Mouse (Mus musculus) liver, embryonic 13.5 days (tissue): ENCODE data around the gene Cdh3. TPM values are rescaled to one million over a fixed set of nuclear protein-coding genes. Genes with fewer than 3 reads are reported as not detected.

ENCODE experiments used
- ATAC-seq: fragments of 200-750 bp; cut with Nextera tagmentation; 2 replicates; pipeline ENCODE4 v1.8.0; 2017; ENCODE audit warnings: low read depth, mild to moderate bottlenecking, moderate number of reproducible peaks, moderate library complexity
- DNase-seq: peaks from one replicate; pipeline ENCODE4 v3.0.0; 2022
- H3K27ac ChIP-seq: fragments of 300-500 bp; sonication (generic); 2 replicates; pipeline ENCODE4 v1.5.1; 2015; ENCODE audit warnings: moderate library complexity, mild to moderate bottlenecking, inconsistent platforms
- H3K27me3 ChIP-seq: fragments of 300-500 bp; sonication (generic); 2 replicates; pipeline ENCODE4 v1.6.1; 2015; ENCODE audit warnings: mild to moderate bottlenecking, inconsistent platforms
- H3K36me3 ChIP-seq: fragments of 300-500 bp; sonication (generic); 2 replicates; pipeline ENCODE4 v1.6.1; 2015; ENCODE audit warnings: mild to moderate bottlenecking, inconsistent platforms
- H3K4me1 ChIP-seq: fragments of 300-500 bp; sonication (generic); replicated peaks from 2 replicates; pipeline ENCODE4 v1.6.1; 2015; ENCODE audit warnings: inconsistent platforms
- H3K4me2 ChIP-seq: fragments of 300-500 bp; sonication (generic); 2 replicates; pipeline ENCODE4 v1.6.1; 2015; ENCODE audit warnings: inconsistent platforms, mild to moderate bottlenecking, moderate library complexity
- H3K4me3 ChIP-seq: fragments of 300-500 bp; sonication (generic); replicated peaks from 2 replicates; pipeline ENCODE4 v1.5.1; 2015; ENCODE audit warnings: mild to moderate bottlenecking, inconsistent platforms
- H3K9ac ChIP-seq: fragments of 300-500 bp; sonication (generic); 2 replicates; pipeline ENCODE4 v1.6.1; 2015; ENCODE audit warnings: mild to moderate bottlenecking, inconsistent platforms
- H3K9me3 ChIP-seq: fragments of 300-500 bp; sonication (generic); replicated peaks from 2 replicates; pipeline ENCODE4 v1.6.1; 2016; ENCODE audit warnings: inconsistent platforms
- WGBS: fragments of 180-500 bp; shearing (Covaris S2); methylation state at CpG from one replicate; pipeline ENCODE4 v1.1.7; 2015; ENCODE audit not compliant: insufficient replicate concordance; 5-methylcytosine and 5-hydroxymethylcytosine counted together
- polyA plus RNA-seq: library from polyadenylated mRNA; unstranded; fragments of >200 nt; fragmentation: Nextera tagmentation; extraction: Ambion mirVana; gene quantifications from 2 replicates; pipeline ENCODE4 v1.2.1, GENCODE M21; 2015

Cdh3 gene
- polyA plus RNA-seq, 1 experiment from 2014 or later, result 2.5 TPM

GRCm38 (mm10) chr8:106509079-106509780, 1.5 kb upstream of the Cdh3 start:
- Histone ChIP-seq H3K36me3 (no peaks in the 10 kb centered on the region), H3K9ac (no peak overlapping the region), H3K4me3 (no peak overlapping the region), H3K4me2 (no peak overlapping the region), H3K4me1 (no peaks in the 10 kb centered on the region), H3K27me3 (peaks cover 79% of the 10 kb centered on the region), H3K9me3 (no peaks in the 10 kb centered on the region), H3K27ac (no peak overlapping the region)
- WGBS, result 28% methylated on average over 8 of the region's 8 CpGs
- ATAC-seq (no peak), DNase-seq (no peak)

GRCm38 (mm10) chr8:106511065-106511501, 392 bp downstream of the Cdh3 start:
- DNase-seq, result no peak
- H3K27me3 ChIP-seq, result peaks cover 82% of the 10 kb centered on the region
- peak overlapping the region; percentile 43 for H3K9ac ChIP-seq
- WGBS, result 4% methylated on average over 22 of the region's 22 CpGs
- H3K9me3 ChIP-seq, result no peaks in the 10 kb centered on the region
- no peaks in the 10 kb centered on the region for H3K4me1 ChIP-seq
- peak overlapping the region; percentile 50 for H3K4me2 ChIP-seq
- H3K27ac ChIP-seq, result no peak overlapping the region
- ATAC-seq, result no peak
- no peaks in the 10 kb centered on the region for H3K36me3 ChIP-seq
- peak overlapping the region; percentile 41 for H3K4me3 ChIP-seq

GRCm38 (mm10) chr8:106511531-106512041, 895 bp downstream of the Cdh3 start:
- Histone ChIP-seq H3K4me1 (no peaks in the 10 kb centered on the region), H3K27me3 (peaks cover 78% of the 10 kb centered on the region), H3K27ac (peak overlapping the region; percentile 18; the same call in 1 of the 2 replicates), H3K9me3 (no peaks in the 10 kb centered on the region), H3K9ac (peak overlapping the region; percentile 43; the same call in 1 of the 2 replicates), H3K36me3 (no peaks in the 10 kb centered on the region), H3K4me2 (peak overlapping the region; percentile 50), H3K4me3 (peak overlapping the region; percentile 41)
- WGBS, result 3% methylated on average over 30 of the region's 30 CpGs
- DNase-seq (no peak), ATAC-seq (no peak)

- DNase-seq (no peak), ATAC-seq (no peak)
- Histone ChIP-seq H3K4me2 (no peak overlapping the region), H3K4me1 (no peaks in the 10 kb centered on the region), H3K27ac (no peak overlapping the region), H3K9me3 (no peaks in the 10 kb centered on the region), H3K27me3 (peaks cover 70% of the 10 kb centered on the region), H3K36me3 (no peaks in the 10 kb centered on the region), H3K4me3 (no peak overlapping the region), H3K9ac (no peak overlapping the region)
- 45% methylated on average over 7 of the region's 7 CpGs for WGBS
Measured at GRCm38 (mm10) chr8:106512475-106513150, 1.9 kb downstream of the Cdh3 start.

- DNase-seq, result no peak
- 24% methylated on average over 1 of the region's 1 CpGs for WGBS
Measured at GRCm38 (mm10) chr8:106515946-106516479, 5.3 kb downstream of the Cdh3 start.

GRCm38 (mm10) chr8:106516581-106516980, 5.9 kb downstream of the Cdh3 start:
- H3K27ac ChIP-seq, result no peak overlapping the region
- no peaks in the 10 kb centered on the region for H3K9me3 ChIP-seq
- no peak overlapping the region for H3K4me3 ChIP-seq
- ATAC-seq (no peak), DNase-seq (no peak)
- H3K4me1 ChIP-seq, result no peaks in the 10 kb centered on the region
- H3K4me2 ChIP-seq, result no peak overlapping the region
- WGBS, result 56% methylated on average over 2 of the region's 2 CpGs
- peaks cover 31% of the 10 kb centered on the region for H3K27me3 ChIP-seq
- H3K36me3 ChIP-seq, result no peaks in the 10 kb centered on the region
- no peak overlapping the region for H3K9ac ChIP-seq

More at GRCm38 (mm10) chr8:106515946-106516479, 5.3 kb downstream of the Cdh3 start:
- Histone ChIP-seq H3K36me3 (no peaks in the 10 kb centered on the region), H3K27ac (no peak overlapping the region), H3K9ac (no peak overlapping the region), H3K9me3 (no peaks in the 10 kb centered on the region), H3K27me3 (peaks cover 36% of the 10 kb centered on the region), H3K4me1 (no peaks in the 10 kb centered on the region), H3K4me2 (no peak overlapping the region), H3K4me3 (no peak overlapping the region)
- ATAC-seq, result no peak

GRCm38 (mm10) chr8:106518763-106519162, 8.1 kb downstream of the Cdh3 start:
- Histone ChIP-seq H3K27ac (no peak overlapping the region), H3K9ac (no peak overlapping the region), H3K36me3 (no peaks in the 10 kb centered on the region), H3K9me3 (no peaks in the 10 kb centered on the region), H3K27me3 (peaks cover 9% of the 10 kb centered on the region), H3K4me1 (no peaks in the 10 kb centered on the region), H3K4me2 (no peak overlapping the region), H3K4me3 (no peak overlapping the region)
- DNase-seq (no peak), ATAC-seq (no peak)
- WGBS, result 10% methylated on average over 3 of the region's 3 CpGs

- no peak overlapping the region for H3K4me2 ChIP-seq
- 69% methylated on average over 7 of the region's 7 CpGs for WGBS
- H3K4me3 ChIP-seq, result no peak overlapping the region
- no peaks in the 10 kb centered on the region for H3K9me3 ChIP-seq
- no peak overlapping the region for H3K27ac ChIP-seq
- H3K4me1 ChIP-seq, result no peaks in the 10 kb centered on the region
- H3K9ac ChIP-seq, result no peak overlapping the region
- H3K27me3 ChIP-seq, result 0 out of 2 replicates have a peak, but pooled peaks cover 4% of the 10 kb centered on the region
- no peak for ATAC-seq
- DNase-seq, result no peak
- H3K36me3 ChIP-seq, result no peaks in the 10 kb centered on the region
Measured at GRCm38 (mm10) chr8:106520578-106520977, 9.9 kb downstream of the Cdh3 start.

- H3K27ac ChIP-seq, result no peak overlapping the region
- 64% methylated on average over 9 of the region's 9 CpGs for WGBS
- no peaks in the 10 kb centered on the region for H3K4me1 ChIP-seq
- DNase-seq, result no peak
- H3K36me3 ChIP-seq, result no peaks in the 10 kb centered on the region
- H3K27me3 ChIP-seq, result no peaks in the 10 kb centered on the region
- H3K4me3 ChIP-seq, result no peak overlapping the region
- H3K4me2 ChIP-seq, result no peak overlapping the region
- no peak overlapping the region for H3K9ac ChIP-seq
- ATAC-seq, result no peak
- no peaks in the 10 kb centered on the region for H3K9me3 ChIP-seq
Measured at GRCm38 (mm10) chr8:106521845-106522244, 11.2 kb downstream of the Cdh3 start.

GRCm38 (mm10) chr8:106526725-106527124, 16.0 kb downstream of the Cdh3 start:
- Histone ChIP-seq H3K9ac (no peak overlapping the region), H3K9me3 (no peaks in the 10 kb centered on the region), H3K27me3 (no peaks in the 10 kb centered on the region), H3K36me3 (no peaks in the 10 kb centered on the region), H3K4me1 (no peaks in the 10 kb centered on the region), H3K4me3 (no peak overlapping the region), H3K4me2 (no peak overlapping the region), H3K27ac (no peak overlapping the region)
- DNase-seq, result no peak
- ATAC-seq, result no peak
- WGBS, result 46% methylated on average over 6 of the region's 6 CpGs

- ATAC-seq (no peak), DNase-seq (no peak)
- 61% methylated on average over 9 of the region's 9 CpGs for WGBS
- H3K4me3 ChIP-seq, result no peak overlapping the region
- no peaks in the 10 kb centered on the region for H3K9me3 ChIP-seq
- H3K27ac ChIP-seq, result no peak overlapping the region
- H3K36me3 ChIP-seq, result no peaks in the 10 kb centered on the region
- H3K27me3 ChIP-seq, result no peaks in the 10 kb centered on the region
- no peak overlapping the region for H3K4me2 ChIP-seq
- H3K9ac ChIP-seq, result no peak overlapping the region
- H3K4me1 ChIP-seq, result no peaks in the 10 kb centered on the region
Measured at GRCm38 (mm10) chr8:106527241-106528036, 16.7 kb downstream of the Cdh3 start.
